Mouse (Mus musculus) heart, adult 10 weeks (tissue): ENCODE data around the gene Gm9048. TPM values are rescaled to one million over a fixed set of nuclear protein-coding genes. Genes with fewer than 3 reads are reported as not detected.

Experiments used
- polyA plus RNA-seq: library from polyadenylated mRNA; stranded (reverse); fragments of 350-450 nt; fragmentation: Illumina TruSeq; extraction: RNeasy Lipid Tissue Mini Kit (QIAGEN cat#74804); gene quantifications from one replicate; pipeline ENCODE4 v1.2.3, GENCODE M21; 2014; ENCODE audit warnings: low read depth, low replicate concordance

The Gm9048 gene
- polyA plus RNA-seq: not detected

GRCm38 (mm10) chr10:118348579-118348978, at the start of gene Gm9048:
Gene Gm9048, minus strand, starts transcription at chr10:118348679.

DNA sequence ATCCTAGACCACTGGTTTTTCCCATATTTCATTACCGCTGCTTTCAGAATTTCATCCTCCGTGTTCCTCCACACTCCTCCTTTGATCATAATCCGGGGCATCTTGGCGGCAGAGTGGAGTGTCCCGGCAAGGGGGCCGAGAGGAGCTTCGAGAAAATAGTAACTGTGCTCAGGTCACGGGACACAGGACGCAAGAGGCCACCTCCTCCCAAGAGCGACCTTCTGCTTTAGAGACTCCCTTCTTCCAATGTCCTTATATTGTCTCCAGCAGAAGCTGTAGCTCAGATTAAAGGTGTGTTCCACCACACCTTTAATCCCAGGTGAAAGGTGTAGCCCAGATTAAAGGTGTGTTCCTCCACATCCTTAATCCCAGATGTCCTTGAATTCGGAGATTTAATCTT, 5.5 kb upstream of the Gm9048 start, which contains the start of gene Gm9049:
TSS of gene Gm9049 (minus strand) at position 101 of the 400 bp plus-strand sequence.

DNA sequence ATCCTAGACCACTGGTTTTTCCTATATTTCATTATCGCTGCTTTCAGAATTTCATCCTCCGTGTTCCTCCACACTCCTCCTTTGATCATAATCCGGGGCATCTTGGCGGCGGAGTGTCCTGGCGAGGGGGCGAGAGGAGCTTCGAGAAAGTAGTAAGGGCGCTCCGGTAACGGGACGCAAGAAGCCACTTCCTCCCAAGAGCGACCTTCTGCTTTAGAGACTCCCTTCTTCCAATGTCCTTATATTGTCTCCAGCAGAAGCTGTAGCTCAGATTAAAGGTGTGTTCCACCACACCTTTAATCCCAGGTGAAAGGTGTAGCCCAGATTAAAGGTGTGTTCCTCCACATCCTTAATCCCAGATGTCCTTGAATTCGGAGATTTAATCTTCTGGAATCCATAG, 5.3 kb downstream of the Gm9048 start, which contains the start of gene Gm9046:
TSS of gene Gm9046 (minus strand) at position 101 of the 400 bp plus-strand sequence.

DNA sequence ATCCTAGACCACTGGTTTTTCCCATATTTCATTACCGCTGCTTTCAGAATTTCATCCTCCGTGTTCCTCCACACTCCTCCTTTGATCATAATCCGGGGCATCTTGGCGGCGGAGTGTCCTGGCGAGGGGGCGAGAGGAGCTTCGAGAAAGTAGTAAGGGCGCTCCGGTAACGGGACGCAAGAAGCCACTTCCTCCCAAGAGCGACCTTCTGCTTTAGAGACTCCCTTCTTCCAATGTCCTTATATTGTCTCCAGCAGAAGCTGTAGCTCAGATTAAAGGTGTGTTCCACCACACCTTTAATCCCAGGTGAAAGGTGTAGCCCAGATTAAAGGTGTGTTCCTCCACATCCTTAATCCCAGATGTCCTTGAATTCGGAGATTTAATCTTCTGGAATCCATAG, 10.7 kb downstream of the Gm9048 start, which contains the start of gene Gm9045:
TSS of gene Gm9045 (minus strand) at position 101 of the 400 bp plus-strand sequence.

GRCm38 (mm10) chr10:118332308-118332707, 16.2 kb downstream of the Gm9048 start, which contains the start of gene Gm9044:
Gene Gm9044, minus strand, starts transcription at chr10:118332408.

DNA sequence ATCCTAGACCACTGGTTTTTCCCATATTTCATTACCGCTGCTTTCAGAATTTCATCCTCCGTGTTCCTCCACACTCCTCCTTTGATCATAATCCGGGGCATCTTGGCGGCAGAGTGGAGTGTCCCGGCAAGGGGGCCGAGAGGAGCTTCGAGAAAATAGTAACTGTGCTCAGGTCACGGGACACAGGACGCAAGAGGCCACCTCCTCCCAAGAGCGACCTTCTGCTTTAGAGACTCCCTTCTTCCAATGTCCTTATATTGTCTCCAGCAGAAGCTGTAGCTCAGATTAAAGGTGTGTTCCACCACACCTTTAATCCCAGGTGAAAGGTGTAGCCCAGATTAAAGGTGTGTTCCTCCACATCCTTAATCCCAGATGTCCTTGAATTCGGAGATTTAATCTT, 21.6 kb downstream of the Gm9048 start, which contains the start of gene Gm9040:
TSS of gene Gm9040 (minus strand) at position 101 of the 400 bp plus-strand sequence.

Other genes starting within 250 kb of the Gm9048 start
- 6.3 TPM for gene Mdm1, start 206.9 kb downstream of the Gm9048 start, polyA plus RNA-seq
- not detected for gene Il22, start 143.7 kb downstream of the Gm9048 start, polyA plus RNA-seq
- not detected for gene Gm32717, start 107.9 kb downstream of the Gm9048 start, polyA plus RNA-seq
- gene Gm32802, start 90.0 kb downstream of the Gm9048 start, polyA plus RNA-seq: not detected
- not detected for gene Iltifb, start 53.6 kb downstream of the Gm9048 start, polyA plus RNA-seq
- not detected for gene Gm9040, start 21.7 kb downstream of the Gm9048 start, polyA plus RNA-seq
- gene Gm9044, start 16.3 kb downstream of the Gm9048 start, polyA plus RNA-seq: not detected
- gene Gm9045, start 10.8 kb downstream of the Gm9048 start, polyA plus RNA-seq: not detected
- not detected for gene Gm9046, start 5.4 kb downstream of the Gm9048 start, polyA plus RNA-seq
- gene Gm9049, start 5.4 kb upstream of the Gm9048 start, polyA plus RNA-seq: not detected
- not detected for gene Ifng, start 92.4 kb upstream of the Gm9048 start, polyA plus RNA-seq